Mouse (Mus musculus) midbrain, embryonic 16.5 days (tissue): ENCODE measurements around the gene R3hdm2. TPM values are rescaled to one million over a fixed set of nuclear protein-coding genes. Genes with fewer than 3 reads are reported as not detected.
A peak's percentile ranks its signal among the peaks of the same experiment; 100 is the strongest.

ENCODE experiments used
- ATAC-seq: fragments of 200-750 bp; cut with Nextera tagmentation; 2 replicates; pipeline ENCODE4 v1.8.0; 2017; ENCODE audit warnings: moderate TSS enrichment
- H3K27ac ChIP-seq: fragments of 300-500 bp; sonication (generic); 2 replicates; pipeline ENCODE4 v1.5.1; 2014; ENCODE audit warnings: mild to moderate bottlenecking, low read length, mixed read lengths
- H3K27me3 ChIP-seq: fragments of 300-500 bp; sonication (generic); 2 replicates; pipeline ENCODE4 v1.6.1; 2014; ENCODE audit warnings: low read depth, low read length, mixed read lengths; ENCODE audit not compliant: control insufficient read depth, insufficient read depth
- H3K36me3 ChIP-seq: fragments of 300-500 bp; sonication (generic); 2 replicates; pipeline ENCODE4 v1.6.1; 2014; ENCODE audit warnings: mild to moderate bottlenecking, low read length, moderate library complexity, mixed read lengths; ENCODE audit not compliant: control insufficient read depth, insufficient read depth
- H3K4me1 ChIP-seq: fragments of 300-500 bp; sonication (generic); 2 replicates; pipeline ENCODE4 v1.6.1; 2014; ENCODE audit warnings: mild to moderate bottlenecking, low read length, mixed read lengths; ENCODE audit not compliant: control insufficient read depth, insufficient read depth
- H3K4me2 ChIP-seq: fragments of 300-500 bp; sonication (generic); 2 replicates; pipeline ENCODE4 v1.6.1; 2014; ENCODE audit warnings: mild to moderate bottlenecking, low read length, mixed read lengths
- H3K4me3 ChIP-seq: fragments of 300-500 bp; sonication (generic); 2 replicates; pipeline ENCODE4 v1.5.1; 2014; ENCODE audit warnings: low read depth, mild to moderate bottlenecking, low read length, moderate library complexity, mixed read lengths
- H3K9ac ChIP-seq: fragments of 300-500 bp; sonication (generic); 2 replicates; pipeline ENCODE4 v1.6.1; 2014; ENCODE audit warnings: low read depth, low read length, mixed read lengths
- H3K9me3 ChIP-seq: fragments of 300-500 bp; sonication (generic); replicated peaks from 2 replicates; pipeline ENCODE4 v1.6.1; 2014; ENCODE audit warnings: mild to moderate bottlenecking, low read length, mixed read lengths; ENCODE audit not compliant: control insufficient read depth, poor library complexity, severe bottlenecking
- WGBS: fragments of 180-500 bp; shearing (Covaris S2); extraction: QIAGEN DNeasy Blood & Tissue Kit; methylation state at CpG from one replicate; pipeline ENCODE4 v1.1.7; 2014; 5-methylcytosine and 5-hydroxymethylcytosine counted together
- polyA plus RNA-seq: library from polyadenylated mRNA; unstranded; fragments of >200 nt; fragmentation: Nextera tagmentation; extraction: Ambion mirVana; gene quantifications from 2 replicates; pipeline ENCODE4 v1.2.1, GENCODE M21; 2015

The R3hdm2 gene
- polyA plus RNA-seq, 1 experiment from 2014 or later, result 35.2 TPM

- H3K36me3 ChIP-seq, result peaks cover 4% of the 10 kb centered on the region; the same call in 1 of the 2 replicates
- no peak overlapping the region for H3K27ac ChIP-seq
- no peaks in the 10 kb centered on the region for H3K9me3 ChIP-seq
- H3K4me1 ChIP-seq, result peaks cover 54% of the 10 kb centered on the region
- ATAC-seq, result no peak
- H3K27me3 ChIP-seq, result peaks cover 6% of the 10 kb centered on the region
- peak overlapping the region; percentile 38; the same call in 1 of the 2 replicates for H3K9ac ChIP-seq
- H3K4me3 ChIP-seq, result no peak overlapping the region
- 15% methylated on average over 13 of the region's 13 CpGs for WGBS
- H3K4me2 ChIP-seq, result peak overlapping the region; percentile 96
Measured at GRCm38 (mm10) chr10:127514111-127514698, 134.1 kb downstream of the R3hdm2 start.

- Histone ChIP-seq H3K36me3 (peaks cover 4% of the 10 kb centered on the region; the same call in 1 of the 2 replicates), H3K4me2 (peak within 1 kb of the TSS; percentile 96), H3K9ac (peak within 1 kb of the TSS; percentile 38; the same call in 1 of the 2 replicates), H3K4me3 (peak within 1 kb of the TSS; percentile 5), H3K27me3 (peaks cover 6% of the 10 kb centered on the region), H3K9me3 (no peaks in the 10 kb centered on the region), H3K4me1 (peaks cover 50% of the 10 kb centered on the region), H3K27ac (no peak within 1 kb of the TSS; the same call in 1 of the 2 replicates)
- 13% methylated on average over 6 of the region's 6 CpGs for WGBS
- no peak for ATAC-seq
Measured at GRCm38 (mm10) chr10:127514764-127515163, 134.6 kb downstream of the R3hdm2 start, which contains the start of gene Ndufa4l2. Ndufa4l2 (plus strand) TSS chr10:127514967.

GRCm38 (mm10) chr10:127515271-127515982, 135.3 kb downstream of the R3hdm2 start:
- Histone ChIP-seq H3K27me3 (peaks cover 6% of the 10 kb centered on the region), H3K9me3 (no peaks in the 10 kb centered on the region), H3K4me3 (0 out of 2 replicates have a peak overlapping the region, but pooled peaks have one; percentile 5), H3K36me3 (peaks cover 4% of the 10 kb centered on the region; the same call in 1 of the 2 replicates), H3K9ac (no peak overlapping the region), H3K27ac (no peak overlapping the region), H3K4me1 (peaks cover 44% of the 10 kb centered on the region), H3K4me2 (no peak overlapping the region)
- 25% methylated on average over 9 of the region's 9 CpGs for WGBS
- ATAC-seq, result no peak

GRCm38 (mm10) chr10:127515983-127516459, 135.9 kb downstream of the R3hdm2 start:
- peaks cover 6% of the 10 kb centered on the region for H3K27me3 ChIP-seq
- no peak for ATAC-seq
- 23% methylated on average over 8 of the region's 8 CpGs for WGBS

GRCm38 (mm10) chr10:127516576-127517260, 136.6 kb downstream of the R3hdm2 start:
- Histone ChIP-seq H3K4me1 (peaks cover 44% of the 10 kb centered on the region), H3K4me3 (no peak overlapping the region), H3K27me3 (peaks cover 6% of the 10 kb centered on the region), H3K9me3 (no peaks in the 10 kb centered on the region), H3K9ac (peak overlapping the region; percentile 1; the same call in 1 of the 2 replicates), H3K27ac (no peak overlapping the region), H3K36me3 (peaks cover 4% of the 10 kb centered on the region; the same call in 1 of the 2 replicates), H3K4me2 (peak overlapping the region; percentile 19; the same call in 1 of the 2 replicates)
- 4% methylated on average over 30 of the region's 30 CpGs for WGBS
- no peak for ATAC-seq

More at GRCm38 (mm10) chr10:127515983-127516459, 135.9 kb downstream of the R3hdm2 start:
- Histone ChIP-seq H3K4me1 (peaks cover 41% of the 10 kb centered on the region), H3K36me3 (peaks cover 4% of the 10 kb centered on the region; the same call in 1 of the 2 replicates), H3K4me2 (no peak overlapping the region), H3K4me3 (no peak overlapping the region), H3K9me3 (no peaks in the 10 kb centered on the region), H3K27ac (no peak overlapping the region), H3K9ac (no peak overlapping the region)

GRCm38 (mm10) chr10:127517941-127518340, 137.8 kb downstream of the R3hdm2 start:
- no peaks in the 10 kb centered on the region for H3K9me3 ChIP-seq
- no peak for ATAC-seq
- WGBS, result 97% methylated on average over 22 of the region's 22 CpGs
- H3K4me3 ChIP-seq, result no peak overlapping the region
- no peak overlapping the region for H3K27ac ChIP-seq
- H3K4me2 ChIP-seq, result no peak overlapping the region
- no peak overlapping the region for H3K9ac ChIP-seq
- peaks cover 6% of the 10 kb centered on the region for H3K27me3 ChIP-seq
- peaks cover 4% of the 10 kb centered on the region; the same call in 1 of the 2 replicates for H3K36me3 ChIP-seq
- H3K4me1 ChIP-seq, result peaks cover 40% of the 10 kb centered on the region

DNA sequence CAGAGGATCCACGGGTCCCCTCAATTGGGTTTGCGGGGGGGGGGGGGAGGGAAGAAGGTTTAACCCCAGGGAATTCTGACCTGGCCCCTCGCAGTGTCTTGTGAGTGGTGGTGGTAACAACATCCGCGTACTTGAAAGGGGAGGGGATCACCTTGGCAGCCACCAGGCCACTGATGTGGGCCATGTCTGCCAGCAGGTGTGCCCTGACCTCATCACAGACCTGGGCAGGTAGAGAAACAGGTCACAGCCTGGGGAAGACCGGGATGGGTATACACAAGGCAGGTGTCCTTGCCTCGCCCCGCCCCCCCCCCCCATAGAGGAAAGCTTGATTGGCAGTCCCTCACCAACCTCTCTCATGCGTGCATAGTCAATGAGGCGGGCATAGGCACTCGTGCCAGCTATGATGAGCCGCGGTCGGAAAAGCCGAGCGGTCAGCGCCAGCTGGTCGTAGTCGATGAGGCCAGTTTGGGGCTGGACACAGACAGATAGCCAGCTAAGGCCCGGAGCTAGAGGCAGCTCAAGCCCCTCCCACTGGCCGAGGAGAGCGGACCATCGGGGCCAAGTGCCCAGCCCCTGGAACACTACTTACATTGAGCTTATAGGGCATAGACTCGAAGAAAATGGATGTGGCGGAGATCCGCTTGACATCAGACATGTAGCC, 139.0 kb downstream of the R3hdm2 start:
- Histone ChIP-seq H3K4me2 (no peak overlapping the region), H3K27ac (no peak overlapping the region), H3K4me1 (peaks cover 29% of the 10 kb centered on the region), H3K9ac (no peak overlapping the region), H3K27me3 (peaks cover 8% of the 10 kb centered on the region), H3K4me3 (no peak overlapping the region), H3K36me3 (peaks cover 4% of the 10 kb centered on the region; the same call in 1 of the 2 replicates), H3K9me3 (no peaks in the 10 kb centered on the region)
- WGBS, result 96% methylated on average over 24 of the region's 26 CpGs
- no peak for ATAC-seq

DNA sequence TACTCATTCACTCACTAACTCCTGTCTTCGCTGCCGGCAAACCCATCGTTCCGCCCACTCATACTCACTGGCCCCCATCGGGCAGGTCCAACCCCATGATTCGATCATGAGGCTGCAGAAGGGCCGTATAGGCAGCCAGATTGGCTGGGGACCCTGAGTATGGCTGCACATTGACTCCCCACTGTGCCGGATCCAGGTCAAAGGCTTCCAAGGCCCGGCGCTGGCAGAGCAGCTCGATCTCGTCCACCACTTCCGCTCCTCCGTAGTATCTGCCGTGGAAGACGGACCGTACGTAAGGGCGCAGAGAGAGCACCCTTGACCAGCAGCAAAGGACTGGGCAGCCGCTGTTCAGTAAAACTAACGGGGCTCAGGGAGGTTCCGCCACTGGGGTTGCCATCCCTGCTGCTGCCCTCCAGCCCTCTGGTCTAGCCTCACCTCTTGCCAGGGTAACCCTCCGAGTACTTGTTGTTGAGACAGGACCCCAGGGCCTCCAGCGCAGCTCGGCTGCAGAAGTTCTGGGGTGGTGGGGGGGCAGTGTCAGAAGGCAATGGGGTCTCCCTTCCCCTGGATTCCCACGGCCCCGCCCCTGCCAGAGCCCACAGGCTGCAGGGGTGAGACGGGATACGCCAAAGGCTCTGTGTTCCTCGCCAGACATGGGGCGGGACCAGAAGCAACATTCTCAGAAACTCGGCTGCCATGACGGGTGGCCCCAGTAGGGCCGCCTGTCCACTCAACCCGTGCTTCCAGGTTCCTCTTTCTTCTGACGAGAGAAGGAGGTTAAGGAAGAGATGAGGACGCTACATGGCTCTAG, 140.0 kb downstream of the R3hdm2 start:
- Histone ChIP-seq H3K9me3 (no peaks in the 10 kb centered on the region), H3K4me3 (no peak overlapping the region), H3K4me2 (no peak overlapping the region), H3K27me3 (peaks cover 13% of the 10 kb centered on the region), H3K36me3 (peaks cover 4% of the 10 kb centered on the region; the same call in 1 of the 2 replicates), H3K27ac (no peak overlapping the region), H3K9ac (no peak overlapping the region), H3K4me1 (peaks cover 32% of the 10 kb centered on the region)
- ATAC-seq, result no peak
- 92% methylated on average over 36 of the region's 37 CpGs for WGBS
